Mouse (Mus musculus) kidney, embryonic 16.5 days (tissue): ENCODE data around the gene Cfap52. TPM values are rescaled to one million over a fixed set of nuclear protein-coding genes. Genes with fewer than 3 reads are reported as not detected.
A peak's percentile ranks its signal among the peaks of the same experiment; 100 is the strongest.

Experiments
- ATAC-seq: fragments of 200-750 bp; cut with Nextera tagmentation; 2 replicates; pipeline ENCODE4 v1.8.0; 2017; ENCODE audit warnings: moderate TSS enrichment; ENCODE audit not compliant: low FRiP score, low TSS enrichment
- H3K27ac ChIP-seq: fragments of 300-500 bp; sonication (generic); 2 replicates; pipeline ENCODE4 v1.5.1; 2014; ENCODE audit warnings: low read length
- H3K27me3 ChIP-seq: fragments of 300-500 bp; sonication (generic); 2 replicates; pipeline ENCODE4 v1.6.1; 2014; ENCODE audit warnings: low read length, control low read depth, mixed read lengths; ENCODE audit not compliant: insufficient read depth
- H3K36me3 ChIP-seq: fragments of 300-500 bp; sonication (generic); 2 replicates; pipeline ENCODE4 v1.6.1; 2014; ENCODE audit warnings: low read length, control low read depth, mixed read lengths; ENCODE audit not compliant: insufficient read depth
- H3K4me1 ChIP-seq: fragments of 300-500 bp; sonication (generic); 2 replicates; pipeline ENCODE4 v1.6.1; 2014; ENCODE audit warnings: low read length, control low read depth, mixed read lengths; ENCODE audit not compliant: insufficient read depth
- H3K4me2 ChIP-seq: fragments of 300-500 bp; sonication (generic); replicated peaks from 2 replicates; pipeline ENCODE4 v1.6.1; 2014; ENCODE audit warnings: low read depth, low read length
- H3K4me3 ChIP-seq: fragments of 300-500 bp; sonication (generic); 2 replicates; pipeline ENCODE4 v1.5.1; 2014; ENCODE audit warnings: mild to moderate bottlenecking, low read length
- H3K9ac ChIP-seq: fragments of 300-500 bp; sonication (generic); replicated peaks from 2 replicates; pipeline ENCODE4 v1.6.1; 2014; ENCODE audit warnings: low read length
- H3K9me3 ChIP-seq: fragments of 300-500 bp; sonication (generic); 2 replicates; pipeline ENCODE4 v1.6.1; 2016; ENCODE audit warnings: low read length, control low read depth
- WGBS: fragments of 180-500 bp; shearing (Covaris S2); extraction: QIAGEN DNeasy Blood & Tissue Kit; methylation state at CpG from one replicate; pipeline ENCODE4 v1.1.7; 2014; 5-methylcytosine and 5-hydroxymethylcytosine counted together
- polyA plus RNA-seq: library from polyadenylated mRNA; unstranded; fragments of >200 nt; fragmentation: Nextera tagmentation; extraction: Ambion mirVana; gene quantifications from 2 replicates; pipeline ENCODE4 v1.2.1, GENCODE M21; 2015

Gene Cfap52
- polyA plus RNA-seq, 1 experiment from 2014 or later: 2.2 TPM

DNA sequence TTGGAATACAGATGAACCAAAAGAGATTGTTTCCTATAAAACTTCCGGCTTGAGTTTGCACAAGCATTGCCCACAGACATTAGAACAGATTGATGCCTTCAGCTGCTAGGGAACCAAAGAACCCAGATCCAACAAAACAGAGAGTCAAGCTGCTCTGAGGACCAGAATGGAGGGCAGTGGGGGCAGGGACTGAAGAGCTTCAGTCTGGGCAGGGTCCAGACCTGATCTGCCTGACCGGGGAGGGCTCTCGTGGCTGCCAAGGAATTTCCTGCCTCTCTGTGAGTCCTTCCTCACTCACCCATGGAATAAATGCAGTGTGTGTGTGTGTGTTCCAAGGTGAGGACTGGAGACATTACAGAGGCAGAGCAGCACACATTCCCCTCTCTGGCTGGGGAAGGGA is 17.2 kb downstream of the Cfap52 start:
- Histone ChIP-seq H3K4me2 (no peak overlapping the region), H3K9ac (no peak overlapping the region), H3K9me3 (no peaks in the 10 kb centered on the region), H3K4me3 (no peak overlapping the region), H3K27ac (peak overlapping the region; percentile 13; the same call in 1 of the 2 replicates), H3K36me3 (no peaks in the 10 kb centered on the region), H3K4me1 (0 out of 2 replicates have a peak, but pooled peaks cover 6% of the 10 kb centered on the region), H3K27me3 (no peaks in the 10 kb centered on the region)
- WGBS: 33% methylated on average over 3 of the region's 3 CpGs
- 0 out of 2 replicates have a peak, but pooled peaks have one; percentile 59 for ATAC-seq

DNA sequence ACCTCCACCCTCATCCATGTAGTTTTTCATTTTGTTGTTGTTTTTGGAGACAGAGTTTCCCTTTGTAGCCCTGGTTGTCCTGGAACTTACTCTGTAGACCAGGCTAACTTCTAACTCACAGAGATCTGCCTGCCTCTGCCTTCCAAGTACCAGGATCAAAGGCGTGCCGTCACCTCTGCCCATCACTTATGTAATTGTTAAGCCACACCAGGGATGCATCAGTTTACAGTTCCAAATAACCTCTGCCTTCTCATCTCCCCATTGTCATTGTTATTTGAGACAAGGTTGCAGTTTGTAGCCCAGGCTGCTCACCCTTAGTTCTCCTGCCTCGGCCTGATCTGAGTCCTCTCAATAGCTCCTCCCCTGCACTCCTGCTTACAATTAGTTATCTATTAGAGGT is 33.3 kb downstream of the Cfap52 start:
- no peaks in the 10 kb centered on the region for H3K27me3 ChIP-seq
- no peak for ATAC-seq
- no peak overlapping the region for H3K27ac ChIP-seq
- 0 out of 2 replicates have a peak, but pooled peaks cover 3% of the 10 kb centered on the region for H3K9me3 ChIP-seq
- H3K9ac ChIP-seq: no peak overlapping the region
- no peaks in the 10 kb centered on the region for H3K36me3 ChIP-seq
- no peaks in the 10 kb centered on the region for H3K4me1 ChIP-seq
- WGBS: 92% methylated on average over 3 of the region's 3 CpGs
- no peak overlapping the region for H3K4me3 ChIP-seq
- no peak overlapping the region for H3K4me2 ChIP-seq

DNA sequence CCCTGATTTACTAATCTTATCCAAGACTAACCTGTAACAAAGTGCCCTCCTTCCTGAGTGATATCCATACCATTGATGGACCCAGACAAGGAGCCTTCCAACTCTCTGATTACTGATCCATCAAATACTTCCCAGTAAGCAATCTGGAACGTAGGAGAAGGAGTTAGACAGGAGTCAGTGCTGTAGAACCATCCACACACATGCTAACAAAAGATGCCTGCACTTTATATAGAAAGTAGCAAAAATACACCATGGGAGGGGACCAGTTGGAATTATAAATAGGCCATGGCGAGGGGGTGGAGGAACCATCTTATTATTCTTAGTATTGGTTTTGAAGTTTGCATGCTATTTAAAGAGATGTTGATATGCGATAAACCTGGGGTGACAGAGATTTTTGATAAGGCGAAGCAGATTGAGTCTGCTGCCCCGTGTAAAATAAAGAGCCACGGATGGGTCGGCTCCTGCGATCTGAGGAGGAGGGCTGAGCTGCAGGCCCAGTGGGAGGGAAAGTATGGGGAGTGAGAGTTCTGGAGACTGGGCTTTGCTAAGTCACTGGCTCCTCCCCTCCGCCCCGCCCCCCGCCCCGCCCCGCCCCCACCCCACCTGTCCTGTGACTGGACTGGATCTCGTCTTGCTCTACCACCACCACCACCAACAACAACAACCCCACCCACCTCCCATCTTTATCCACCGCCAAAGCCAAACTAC is 38.9 kb downstream of the Cfap52 start:
- WGBS: 13% methylated on average over 13 of the region's 15 CpGs
- Histone ChIP-seq H3K4me3 (no peak overlapping the region), H3K27ac (no peak overlapping the region), H3K27me3 (no peaks in the 10 kb centered on the region), H3K4me1 (peaks cover 20% of the 10 kb centered on the region), H3K36me3 (no peaks in the 10 kb centered on the region), H3K4me2 (peak overlapping the region; percentile 20; the same call in 1 of the 2 replicates), H3K9me3 (0 out of 2 replicates have a peak, but pooled peaks cover 3% of the 10 kb centered on the region), H3K9ac (no peak overlapping the region)
- no peak for ATAC-seq

DNA sequence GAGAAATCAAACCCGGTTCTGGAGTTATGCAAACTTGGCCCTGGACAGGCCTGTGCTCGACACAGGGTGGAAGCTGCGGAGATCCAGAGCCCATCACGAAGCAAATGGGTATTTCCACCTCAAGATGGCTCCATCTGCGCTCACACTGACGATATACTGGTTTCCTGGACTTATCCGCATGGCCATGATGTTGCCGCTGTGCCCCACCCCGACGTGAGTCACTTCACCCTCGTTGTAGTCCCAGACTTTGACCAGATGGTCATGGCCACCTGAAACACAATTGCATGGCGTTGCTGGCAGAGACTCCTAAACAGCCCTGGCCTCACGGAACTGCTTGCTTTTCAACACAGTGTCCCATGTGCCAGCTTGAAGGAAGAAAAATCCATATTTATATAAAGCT is 40.5 kb downstream of the Cfap52 start:
- no peaks in the 10 kb centered on the region for H3K36me3 ChIP-seq
- H3K9ac ChIP-seq: no peak overlapping the region
- no peak overlapping the region for H3K4me2 ChIP-seq
- H3K27ac ChIP-seq: no peak overlapping the region
- H3K4me3 ChIP-seq: no peak overlapping the region
- no peaks in the 10 kb centered on the region for H3K9me3 ChIP-seq
- no peak for ATAC-seq
- no peaks in the 10 kb centered on the region for H3K27me3 ChIP-seq
- WGBS: 87% methylated on average over 13 of the region's 13 CpGs
- H3K4me1 ChIP-seq: peaks cover 23% of the 10 kb centered on the region

DNA sequence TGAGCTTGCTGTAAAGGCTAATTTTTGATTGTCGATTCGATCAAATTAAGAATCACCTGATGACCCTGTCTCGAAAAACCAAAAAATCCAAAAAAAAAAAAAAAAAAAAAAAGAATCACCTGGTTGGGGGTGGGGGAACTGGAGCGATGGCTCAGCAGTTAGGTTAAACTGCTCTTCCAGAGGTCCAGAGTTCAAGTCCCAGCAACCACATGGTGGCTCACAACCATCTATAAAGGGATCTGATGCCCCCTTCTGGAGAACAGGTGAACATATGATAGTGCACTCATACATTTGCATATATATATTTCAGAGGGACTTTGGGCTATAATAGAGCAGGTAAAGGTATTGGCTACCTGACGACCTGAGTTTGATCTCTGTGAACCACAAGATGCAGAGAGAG is 41.7 kb downstream of the Cfap52 start:
- ATAC-seq: no peak
- Histone ChIP-seq H3K27me3 (no peaks in the 10 kb centered on the region), H3K9me3 (no peaks in the 10 kb centered on the region), H3K27ac (no peak overlapping the region), H3K4me1 (peaks cover 23% of the 10 kb centered on the region), H3K36me3 (no peaks in the 10 kb centered on the region), H3K9ac (no peak overlapping the region), H3K4me3 (no peak overlapping the region), H3K4me2 (0 out of 2 replicates have a peak overlapping the region, but pooled peaks have one; percentile 100)
- 89% methylated on average over 5 of the region's 5 CpGs for WGBS

DNA sequence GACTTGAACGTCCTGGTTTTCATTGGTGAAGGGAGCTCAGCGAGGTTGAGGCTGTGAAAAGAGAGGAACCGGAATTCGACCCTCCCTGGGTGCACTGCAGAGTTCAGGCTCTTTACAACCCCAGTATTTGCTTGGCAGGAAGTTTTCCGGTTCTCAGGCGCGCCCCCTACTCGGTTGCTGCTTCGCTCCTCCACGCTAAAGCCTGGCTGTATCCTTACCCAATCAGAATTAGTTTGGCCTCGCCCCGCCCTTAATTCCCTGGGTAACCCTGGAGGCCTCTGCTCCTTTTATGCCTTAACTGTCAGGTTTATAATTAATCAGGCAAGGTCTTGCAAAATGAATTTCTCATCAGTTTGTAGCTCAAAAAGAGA is 42.7 kb downstream of the Cfap52 start:
- Histone ChIP-seq H3K9me3 (no peaks in the 10 kb centered on the region), H3K9ac (peak overlapping the region; percentile 75), H3K4me2 (peak overlapping the region; percentile 100), H3K36me3 (no peaks in the 10 kb centered on the region), H3K27ac (peak overlapping the region; percentile 96), H3K4me3 (peak overlapping the region; percentile 74), H3K27me3 (no peaks in the 10 kb centered on the region), H3K4me1 (peaks cover 23% of the 10 kb centered on the region)
- under 1% methylated on average over 12 of the region's 12 CpGs for WGBS
- ATAC-seq: peak; percentile 87

DNA sequence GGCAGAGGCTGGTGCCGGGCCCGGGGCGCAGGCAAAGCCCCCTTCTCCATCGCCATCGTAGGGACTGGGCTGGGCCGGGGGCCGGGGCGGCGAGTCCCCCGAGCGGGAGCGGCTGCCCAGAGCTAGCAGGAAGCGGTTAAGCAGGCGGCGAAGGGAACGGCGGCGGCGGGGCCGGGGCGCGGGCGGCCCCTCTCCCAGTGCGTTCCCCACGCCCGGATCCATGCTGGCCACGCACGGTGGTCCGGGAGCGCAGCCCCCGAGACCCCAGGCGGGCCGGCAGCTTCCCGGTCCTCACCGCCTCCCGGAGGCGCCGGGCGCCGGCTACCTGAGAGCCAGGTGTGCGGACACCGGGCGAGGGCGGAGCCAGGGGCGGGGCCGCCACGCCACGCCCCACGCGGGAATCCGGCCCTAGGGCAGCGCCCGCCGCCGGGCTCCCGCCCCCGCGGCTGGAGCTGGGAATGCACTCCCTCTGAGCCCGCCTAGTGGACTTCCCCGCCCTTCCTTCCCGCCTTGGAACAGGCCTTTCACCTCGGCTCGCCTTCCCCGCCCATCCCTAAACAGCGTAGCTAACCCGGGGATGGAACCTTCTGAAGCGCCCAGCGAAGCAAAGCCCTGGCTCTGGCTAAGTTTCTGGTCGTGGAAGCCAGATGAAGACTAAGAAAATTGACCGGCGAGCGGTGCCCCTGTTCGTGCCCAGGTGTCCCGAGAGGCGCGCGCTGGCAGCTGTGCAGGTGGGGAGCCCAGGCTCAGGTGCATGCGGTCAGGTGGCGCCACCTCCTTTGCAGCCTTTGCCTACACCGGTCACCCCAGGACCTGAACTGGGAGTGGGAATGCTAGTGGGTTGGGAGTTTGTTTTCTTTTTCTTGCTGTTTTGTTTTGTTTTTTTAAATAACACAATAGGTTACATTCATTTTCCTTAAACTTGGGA is 43.4 kb downstream of the Cfap52 start, which contains the start of gene Usp43:
Gene Usp43 (minus strand): TSS at position 327 of the 928 bp plus-strand sequence.
- Histone ChIP-seq H3K9ac (peak within 1 kb of the TSS; percentile 75), H3K36me3 (no peaks in the 10 kb centered on the region), H3K4me1 (peaks cover 23% of the 10 kb centered on the region), H3K9me3 (no peaks in the 10 kb centered on the region), H3K4me3 (peak within 1 kb of the TSS; percentile 74), H3K27ac (peak within 1 kb of the TSS; percentile 96), H3K27me3 (no peaks in the 10 kb centered on the region), H3K4me2 (peak within 1 kb of the TSS; percentile 100)
- 2% methylated on average over 70 of the region's 80 CpGs for WGBS
- ATAC-seq: peak; percentile 93

DNA sequence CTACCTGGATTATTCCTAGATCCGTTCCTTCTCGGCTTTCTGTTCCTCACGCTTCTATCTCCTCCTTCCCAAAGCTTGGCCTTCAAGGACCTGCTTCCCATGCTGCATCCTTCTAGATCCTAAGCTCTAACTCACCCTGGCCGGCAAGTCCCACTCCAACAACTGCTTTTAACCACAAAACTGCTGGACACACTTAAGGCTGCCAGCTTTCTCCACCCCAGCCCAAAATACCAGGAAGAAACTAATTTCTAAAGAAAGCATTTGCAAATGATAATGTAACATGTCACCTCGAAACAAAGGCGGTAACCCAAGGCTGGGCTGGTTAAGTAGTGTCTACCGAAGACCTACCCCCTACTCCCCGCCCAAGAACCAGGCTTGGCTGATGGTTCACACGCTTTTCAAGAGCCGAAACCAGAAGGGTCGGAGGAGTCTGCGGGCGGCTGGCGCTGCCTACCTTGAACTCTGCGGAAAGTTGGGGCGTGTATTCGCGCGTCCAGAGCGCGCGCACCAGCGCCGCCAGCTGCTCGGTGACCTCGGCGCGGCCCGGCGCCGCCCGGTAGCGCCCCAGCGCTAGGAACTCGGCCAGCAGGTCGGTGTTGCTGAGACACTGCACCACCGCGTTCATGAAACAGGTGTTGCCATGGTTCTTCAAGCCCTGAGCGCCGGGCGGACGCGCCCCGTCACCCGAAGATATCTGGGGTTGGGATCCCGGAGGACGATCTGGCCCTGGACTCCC is 44.2 kb downstream of the Cfap52 start:
- Histone ChIP-seq H3K36me3 (no peaks in the 10 kb centered on the region), H3K4me3 (peak overlapping the region; percentile 74), H3K9ac (peak overlapping the region; percentile 75), H3K9me3 (no peaks in the 10 kb centered on the region), H3K4me1 (peaks cover 19% of the 10 kb centered on the region), H3K27me3 (no peaks in the 10 kb centered on the region), H3K27ac (peak overlapping the region; percentile 96), H3K4me2 (peak overlapping the region; percentile 100)
- 2% methylated on average over 47 of the region's 47 CpGs for WGBS
- peak; percentile 55 for ATAC-seq

DNA sequence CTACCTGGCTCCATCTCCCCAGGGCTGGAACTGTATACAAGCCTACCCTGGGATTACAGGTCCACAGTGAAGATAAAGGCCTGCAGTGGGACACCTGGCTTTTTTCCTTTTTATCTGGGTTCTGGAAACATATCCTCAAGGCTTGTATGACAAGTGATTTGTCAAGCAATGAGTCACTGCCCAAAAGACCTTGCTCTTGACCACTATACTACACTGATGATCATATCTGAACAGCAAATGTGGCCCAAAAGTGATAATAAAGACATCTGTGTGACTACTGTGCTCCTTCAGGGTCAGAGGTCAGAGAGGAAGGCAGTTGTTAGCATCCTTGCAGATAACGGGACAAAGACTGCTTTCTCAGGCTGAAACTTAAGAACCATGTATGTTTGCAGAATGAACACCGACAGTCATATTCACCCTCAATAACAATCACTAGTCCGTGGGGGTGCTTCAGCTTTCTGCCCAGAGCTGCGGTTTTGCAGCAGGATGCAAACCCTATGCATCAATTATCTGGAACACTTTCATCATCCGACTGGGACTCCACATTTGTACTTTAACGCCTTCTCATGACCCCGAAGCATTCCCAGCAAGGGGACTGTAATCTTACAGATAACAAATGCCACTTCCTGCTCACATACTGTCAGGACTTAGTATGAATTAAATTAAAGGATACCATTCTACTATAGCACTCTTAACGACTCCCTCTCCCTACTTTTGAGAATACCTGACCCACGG is 45.1 kb downstream of the Cfap52 start:
- H3K27me3 ChIP-seq: no peaks in the 10 kb centered on the region
- no peaks in the 10 kb centered on the region for H3K36me3 ChIP-seq
- peaks cover 10% of the 10 kb centered on the region for H3K4me1 ChIP-seq
- no peaks in the 10 kb centered on the region for H3K9me3 ChIP-seq
- H3K4me3 ChIP-seq: peak overlapping the region; percentile 74
- WGBS: 47% methylated on average over 9 of the region's 9 CpGs
- peak overlapping the region; percentile 100 for H3K4me2 ChIP-seq
- peak overlapping the region; percentile 75; the same call in 1 of the 2 replicates for H3K9ac ChIP-seq
- no peak for ATAC-seq
- no peak overlapping the region for H3K27ac ChIP-seq
